Mouse (Mus musculus) testis, postnatal 14 days (tissue): ENCODE data around the gene Ppp1ca.

Source experiments
- DNase-seq: peaks from one replicate; pipeline ENCODE4 v3.0.0; 2021; ENCODE audit warnings: low spot score

Gene Ppp1ca

GRCm38 (mm10) chr19:4191528-4192250, at the start of gene Ppp1ca:
Ppp1ca (plus strand) TSS chr19:4192065.
- peak; percentile 93 for DNase-seq

- DNase-seq: no peak
These were observed 49.3 kb upstream of the Ppp1ca start for GRCm38 (mm10) chr19:4142416-4143173.

GRCm38 (mm10) chr19:4143759-4144268, 48.1 kb upstream of the Ppp1ca start, which contains the start of gene Cabp4:
Cabp4 (minus strand) TSS chr19:4144033.
- DNase-seq: no peak

- DNase-seq: no peak
These were observed 47.0 kb upstream of the Ppp1ca start for GRCm38 (mm10) chr19:4144550-4145498.

- no peak for DNase-seq
These were observed 45.9 kb upstream of the Ppp1ca start for GRCm38 (mm10) chr19:4145936-4146335.

- DNase-seq: no peak
These were observed 45.4 kb upstream of the Ppp1ca start for GRCm38 (mm10) chr19:4146366-4147021.

GRCm38 (mm10) chr19:4147022-4147405, 44.9 kb upstream of the Ppp1ca start:
- no peak for DNase-seq

- DNase-seq: no peak
These were observed 43.9 kb upstream of the Ppp1ca start for GRCm38 (mm10) chr19:4147782-4148490.

GRCm38 (mm10) chr19:4148491-4148806, 43.4 kb upstream of the Ppp1ca start, which contains the start of gene Coro1b:
Coro1b (plus strand) TSS chr19:4148619.
- DNase-seq: peak; percentile 93

- no peak for DNase-seq
These were observed 43.0 kb upstream of the Ppp1ca start for GRCm38 (mm10) chr19:4148819-4149218.

- no peak for DNase-seq
These were observed 42.6 kb upstream of the Ppp1ca start for GRCm38 (mm10) chr19:4149283-4149682.

- DNase-seq: no peak
These were observed 42.0 kb upstream of the Ppp1ca start for GRCm38 (mm10) chr19:4149764-4150461.

GRCm38 (mm10) chr19:4150567-4151487, 41.0 kb upstream of the Ppp1ca start:
- peak; percentile 71 for DNase-seq

GRCm38 (mm10) chr19:4151488-4151860, 40.4 kb upstream of the Ppp1ca start:
- DNase-seq: no peak

GRCm38 (mm10) chr19:4151898-4152297, 40.0 kb upstream of the Ppp1ca start:
- no peak for DNase-seq

GRCm38 (mm10) chr19:4152445-4153231, 39.2 kb upstream of the Ppp1ca start:
- DNase-seq: no peak

GRCm38 (mm10) chr19:4153232-4153654, 38.6 kb upstream of the Ppp1ca start, which contains the start of gene Ptprcap:
Ptprcap (plus strand) TSS chr19:4153604.
- no peak for DNase-seq
